Mouse (Mus musculus): ENCODE data around the gene Rbm6.

Gene Rbm6

GRCm38 (mm10) chr9:107873137-107873536 lies at the start of gene Rbm6:
Rbm6 (minus strand) TSS chr9:107873237.
- DNase-seq = no peak

- DNase-seq = no peak
Observed at GRCm38 (mm10) chr9:107919441-107919840, 46.4 kb upstream of the Rbm6 start.

DNA sequence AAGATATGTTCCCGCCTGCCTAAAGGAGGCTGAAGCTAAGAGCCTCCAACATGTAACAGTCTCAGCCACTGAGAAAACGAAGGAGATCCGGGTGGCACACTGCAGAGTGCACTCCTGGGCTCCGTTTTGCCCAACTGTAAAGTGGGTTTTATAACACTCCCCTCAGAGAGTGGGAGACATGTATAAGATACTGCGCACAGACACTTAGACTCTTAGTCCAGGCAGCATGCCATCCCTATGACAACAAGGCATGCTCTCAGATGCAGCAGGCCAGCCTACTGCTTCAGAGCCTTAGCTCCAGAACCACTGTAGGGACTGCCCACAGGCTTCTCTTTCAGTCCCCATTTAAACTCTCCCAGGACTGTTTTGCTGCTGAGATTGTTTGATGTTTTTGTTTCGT lies 45.8 kb upstream of the Rbm6 start:
- no peak for DNase-seq

GRCm38 (mm10) chr9:107917895-107918608 lies 45.0 kb upstream of the Rbm6 start:
- DNase-seq = no peak

- no peak for DNase-seq
Observed at GRCm38 (mm10) chr9:107914764-107915420, 41.9 kb upstream of the Rbm6 start.

DNA sequence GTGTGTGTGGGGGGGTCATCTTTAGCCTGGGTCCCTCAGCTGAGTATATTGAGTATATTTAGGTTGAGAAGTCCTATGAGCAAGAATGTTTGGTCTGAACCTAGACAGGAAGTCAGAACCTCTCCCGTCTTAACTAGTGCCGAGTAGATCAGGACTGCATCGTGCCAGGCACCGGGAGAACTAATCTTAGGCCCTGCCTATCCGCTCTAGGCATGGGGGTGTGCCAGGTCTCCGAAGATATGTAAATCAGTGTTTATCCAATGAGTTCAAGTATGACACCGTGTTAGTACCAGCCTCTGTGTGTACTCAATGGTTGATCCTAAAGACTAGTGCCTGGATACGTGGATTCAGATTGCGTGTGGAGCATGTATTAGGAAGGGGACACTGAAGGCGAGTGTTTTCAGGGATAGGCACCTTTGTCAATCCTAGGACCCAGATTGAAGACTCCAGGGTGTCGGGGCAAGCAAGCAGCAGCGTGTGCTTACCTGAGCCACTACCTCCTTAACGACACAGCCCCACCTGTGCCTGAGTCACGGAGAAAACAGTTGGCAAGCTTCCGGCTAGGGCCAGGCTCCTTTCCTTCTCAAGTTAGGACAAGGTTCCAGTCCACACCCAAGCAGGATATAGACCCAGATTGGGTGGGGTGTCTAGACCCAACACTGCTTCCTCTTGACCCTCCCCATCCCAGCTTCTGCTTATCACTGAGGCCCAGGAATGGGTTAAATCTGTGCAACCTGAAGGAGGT lies 37.2 kb upstream of the Rbm6 start:
- DNase-seq = no peak

DNA sequence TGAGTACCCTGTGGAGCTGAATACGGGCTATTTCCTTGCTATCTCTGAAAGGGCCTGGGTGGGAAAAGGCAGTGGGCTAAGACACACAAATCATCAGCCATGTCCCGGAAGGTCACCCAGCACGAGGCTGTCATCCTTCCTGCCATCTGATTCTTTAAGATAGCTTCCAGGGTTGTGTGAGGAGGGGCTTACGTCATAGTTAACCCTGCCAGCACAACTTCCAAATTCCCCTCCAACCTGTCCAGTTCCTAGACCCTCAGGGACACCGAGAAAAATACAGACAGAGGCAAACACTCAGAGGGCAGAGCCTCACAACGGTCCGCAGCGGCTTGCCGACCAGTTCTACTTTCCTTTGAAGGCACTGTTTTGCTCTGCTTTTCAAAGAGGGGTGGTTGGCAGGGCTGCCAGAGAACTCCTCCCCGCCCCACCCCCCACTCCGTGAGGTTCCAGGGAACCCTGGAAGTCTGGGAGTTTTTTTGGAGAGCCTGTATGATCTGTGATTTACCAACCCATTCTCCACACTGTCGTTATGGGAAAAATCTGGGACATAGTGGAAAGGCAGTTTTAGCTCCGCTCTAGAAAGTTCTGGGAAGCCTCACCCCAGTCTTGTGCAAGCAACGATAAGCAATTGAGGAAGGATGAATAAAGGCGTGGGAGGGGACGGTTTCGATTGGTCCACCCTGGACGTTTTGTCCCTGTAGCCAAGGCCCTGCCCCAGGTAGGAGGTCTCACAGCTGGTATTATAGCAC lies 35.5 kb upstream of the Rbm6 start:
- no peak for DNase-seq

GRCm38 (mm10) chr9:107907801-107908120 lies 34.7 kb upstream of the Rbm6 start:
- DNase-seq = no peak

GRCm38 (mm10) chr9:107906967-107907800 lies 34.1 kb upstream of the Rbm6 start:
- no peak for DNase-seq

- peak; percentile 53 to 61 for DNase-seq
Observed at GRCm38 (mm10) chr9:107906252-107906966, 33.4 kb upstream of the Rbm6 start, which contains the start of gene Mst1r. Mst1r (plus strand) TSS chr9:107906873.

DNA sequence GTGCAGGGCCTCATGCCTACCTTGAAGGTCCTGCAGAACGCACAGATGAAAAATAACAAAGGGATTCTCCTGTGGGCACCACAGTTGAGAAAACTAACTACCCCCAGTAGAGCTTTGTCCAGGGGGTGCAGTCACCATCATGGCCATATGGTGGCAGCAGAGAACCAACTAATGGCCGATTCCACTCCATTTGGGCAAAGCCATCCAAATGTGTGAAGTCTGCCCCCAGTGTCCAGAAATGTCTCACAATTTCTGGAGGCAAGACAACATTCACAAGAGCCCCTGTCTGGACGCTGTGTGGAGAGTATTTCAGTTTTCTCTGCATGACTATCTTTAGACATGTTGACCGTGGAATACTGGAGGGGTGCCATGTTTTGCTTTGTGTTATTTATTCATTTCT lies 31.7 kb upstream of the Rbm6 start:
- peak; percentile 51 to 67 for DNase-seq

DNA sequence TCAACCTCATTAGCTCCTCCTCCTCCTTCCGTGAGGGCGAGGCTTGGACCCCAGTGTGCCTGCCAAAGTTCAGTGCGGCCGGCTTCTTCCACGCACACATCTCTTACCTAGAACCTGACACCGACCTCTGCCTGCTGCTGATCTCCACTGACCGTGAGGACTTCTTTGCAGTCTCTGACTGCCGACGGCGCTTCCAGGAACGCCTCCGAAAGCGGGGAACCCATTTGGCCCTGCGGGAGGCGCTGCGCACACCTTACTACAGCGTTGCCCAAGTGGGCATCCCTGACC lies 28.5 kb upstream of the Rbm6 start:
- no peak for DNase-seq

- DNase-seq = no peak
Observed at GRCm38 (mm10) chr9:107900840-107901626, 28.0 kb upstream of the Rbm6 start.

GRCm38 (mm10) chr9:107899855-107900254 lies 26.8 kb upstream of the Rbm6 start:
- DNase-seq = no peak

DNA sequence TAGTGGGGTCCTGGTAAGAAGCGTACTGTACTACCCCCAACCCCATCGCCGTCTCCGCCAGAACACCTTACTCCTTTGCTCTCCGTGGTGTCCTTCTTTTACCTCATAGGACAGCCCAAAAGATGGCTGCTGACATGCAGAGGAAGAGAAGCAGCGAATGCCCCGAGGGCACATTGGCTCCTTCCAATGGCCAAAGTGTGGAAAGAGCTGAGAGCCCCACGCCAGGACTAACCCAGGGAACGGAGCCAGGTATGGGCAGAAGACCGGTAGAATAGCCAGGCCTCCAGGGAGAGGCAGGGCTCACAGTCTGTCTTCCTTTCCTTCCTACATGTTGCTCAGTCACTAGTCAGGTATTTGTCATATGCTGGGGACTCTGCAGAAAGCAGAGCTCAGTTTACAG lies 25.5 kb upstream of the Rbm6 start:
- no peak for DNase-seq

- no peak for DNase-seq
Observed at GRCm38 (mm10) chr9:107891023-107891422, 18.0 kb upstream of the Rbm6 start.

- no peak for DNase-seq
Observed at GRCm38 (mm10) chr9:107890260-107890659, 17.2 kb upstream of the Rbm6 start.

GRCm38 (mm10) chr9:107888267-107888850 lies 15.3 kb upstream of the Rbm6 start:
- peak in 1 of 2 experiments; percentile 44 for DNase-seq

GRCm38 (mm10) chr9:107887804-107888266 lies 14.8 kb upstream of the Rbm6 start, which contains the start of gene Mon1a:
Mon1a (plus strand) TSS chr9:107888151.
- peak; percentile 89 to 93 for DNase-seq

DNA sequence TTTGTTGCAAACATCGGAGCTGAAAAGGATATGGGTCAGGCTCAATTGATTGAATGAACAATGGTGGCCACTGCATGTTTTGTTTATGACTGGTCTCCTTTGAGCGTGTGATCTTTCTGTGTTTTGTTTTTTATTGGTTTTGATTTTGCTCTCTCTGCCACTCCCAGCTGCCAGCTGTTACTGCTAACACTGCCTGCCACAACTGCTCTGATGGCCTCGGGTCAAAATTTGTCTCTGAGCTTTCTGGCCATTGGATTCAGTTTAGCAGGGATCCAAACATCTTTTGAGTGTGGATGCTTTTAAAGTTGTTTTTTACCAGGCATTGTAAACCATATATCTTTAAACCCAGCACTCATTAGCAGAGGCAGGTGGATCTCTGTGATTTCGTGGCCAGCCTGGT lies 7.4 kb upstream of the Rbm6 start:
- DNase-seq = no peak
